Mouse (Mus musculus): ENCODE results near the gene Itgb7. TPM values are rescaled to one million over a fixed set of nuclear protein-coding genes. Genes with fewer than 3 reads are reported as not detected.

Itgb7 gene
- polyA plus RNA-seq, 1 experiment from 2014 or later = 1.2 TPM

DNA sequence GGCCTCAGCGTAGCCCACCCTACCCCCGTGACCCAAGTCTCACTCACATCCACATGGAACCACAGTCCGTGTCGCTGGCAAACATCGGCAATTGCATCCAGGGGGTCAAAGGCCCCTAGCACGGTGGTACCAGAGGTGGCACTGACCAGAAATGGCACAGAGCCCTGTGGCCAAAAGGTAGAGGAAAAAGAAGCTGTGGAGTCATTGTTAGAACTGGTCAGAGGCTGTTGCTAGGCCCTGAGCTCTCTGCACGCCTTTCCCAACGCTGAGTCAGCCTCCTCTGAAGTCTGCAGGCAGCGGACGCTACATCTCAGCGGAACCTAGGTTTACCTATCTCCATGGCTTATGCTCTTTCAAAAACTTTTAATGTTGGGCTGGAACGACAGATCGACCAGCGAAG lies 51.8 kb downstream of the Itgb7 start:
- no peak for DNase-seq (ENCODE audit: low spot score)
- no peak overlapping the region for H3K27ac ChIP-seq
- H3K9ac ChIP-seq (ENCODE audit: low read depth, low read length) = no peak overlapping the region
- H3K4me1 ChIP-seq (replicated peaks; ENCODE audit: insufficient read depth, low read length) = no peaks in the 10 kb centered on the region
- no peaks in the 10 kb centered on the region for H3K27me3 ChIP-seq (ENCODE audit: insufficient read depth, low read length)
- ATAC-seq (replicated peaks; ENCODE audit: low FRiP score, low read depth) = no peak
- no peak overlapping the region for H3K4me2 ChIP-seq (ENCODE audit: low read length)
- 79% methylated on average over 14 of the region's 14 CpGs for WGBS
- no peak overlapping the region for H3K4me3 ChIP-seq (replicated peaks; ENCODE audit: low read depth, low read length)
- TF ChIP-seq CTCF (IDR thresholded peaks at IDR 0.05; ENCODE audit: low read depth) = no peak
- 0 out of 2 replicates have a peak, but pooled peaks cover 5% of the 10 kb centered on the region for H3K36me3 ChIP-seq (ENCODE audit: insufficient read depth, low read length)
- no peaks in the 10 kb centered on the region for H3K9me3 ChIP-seq (replicated peaks; ENCODE audit: low read length)

DNA sequence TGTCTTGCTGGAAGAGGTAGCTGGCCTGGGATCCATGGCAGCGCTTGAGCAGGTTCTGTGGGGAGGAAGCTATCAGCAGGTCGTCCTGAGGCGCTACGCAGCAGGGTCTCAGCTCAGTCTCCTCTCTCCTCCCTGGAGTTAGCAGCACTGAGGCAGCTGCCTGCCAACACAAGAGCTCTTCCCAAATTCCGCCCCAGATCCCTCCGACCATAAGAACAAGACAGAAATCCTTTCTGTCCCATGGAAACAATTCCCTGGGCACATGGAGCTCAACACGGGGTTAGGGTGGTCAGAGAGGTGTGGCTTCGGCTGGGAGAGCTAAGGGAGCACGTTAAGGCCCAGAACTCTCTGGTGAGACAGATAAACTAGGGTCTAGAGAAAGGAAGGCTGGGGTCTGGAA lies 52.6 kb downstream of the Itgb7 start:
- H3K27me3 ChIP-seq (ENCODE audit: insufficient read depth, low read length) = no peaks in the 10 kb centered on the region
- WGBS = 85% methylated on average over 9 of the region's 9 CpGs
- 0 out of 2 replicates have a peak, but pooled peaks cover 5% of the 10 kb centered on the region for H3K36me3 ChIP-seq (ENCODE audit: insufficient read depth, low read length)
- H3K9me3 ChIP-seq (replicated peaks; ENCODE audit: low read length) = no peaks in the 10 kb centered on the region
- no peak overlapping the region for H3K27ac ChIP-seq
- no peak overlapping the region for H3K4me2 ChIP-seq (ENCODE audit: low read length)
- no peak overlapping the region for H3K4me3 ChIP-seq (replicated peaks; ENCODE audit: low read depth, low read length)
- H3K9ac ChIP-seq (ENCODE audit: low read depth, low read length) = no peak overlapping the region
- TF ChIP-seq CTCF (IDR thresholded peaks at IDR 0.05; ENCODE audit: low read depth) = no peak
- ATAC-seq (replicated peaks; ENCODE audit: low FRiP score, low read depth) (no peak), DNase-seq (ENCODE audit: low spot score) (no peak)
- H3K4me1 ChIP-seq (replicated peaks; ENCODE audit: insufficient read depth, low read length) = no peaks in the 10 kb centered on the region

DNA sequence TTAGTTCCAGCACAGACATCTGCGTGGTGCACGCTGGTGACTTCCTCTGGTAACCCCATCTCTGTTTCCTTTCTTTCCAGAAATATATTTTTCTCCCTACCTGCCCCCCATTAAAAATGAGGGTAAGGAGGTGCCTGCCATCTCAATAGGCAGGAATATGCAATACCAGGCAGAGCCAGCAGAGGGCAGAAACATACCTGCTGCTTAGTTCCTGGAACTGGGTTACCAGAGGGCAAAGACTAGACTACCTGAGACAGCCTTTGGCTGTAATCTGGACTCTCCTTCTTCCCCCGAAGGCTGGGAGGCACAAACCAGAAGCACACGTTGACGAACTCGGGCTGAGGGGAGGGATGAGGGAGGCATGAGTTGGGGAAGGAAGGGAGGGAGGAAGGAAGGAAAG lies 53.5 kb downstream of the Itgb7 start:
- Histone ChIP-seq H3K4me3 (replicated peaks; ENCODE audit: low read depth, low read length) (no peak overlapping the region), H3K9ac (ENCODE audit: low read depth, low read length) (no peak overlapping the region), H3K27ac (no peak overlapping the region), H3K9me3 (replicated peaks; ENCODE audit: low read length) (no peaks in the 10 kb centered on the region), H3K4me2 (ENCODE audit: low read length) (no peak overlapping the region), H3K4me1 (replicated peaks; ENCODE audit: insufficient read depth, low read length) (no peaks in the 10 kb centered on the region), H3K36me3 (ENCODE audit: insufficient read depth, low read length) (0 out of 2 replicates have a peak, but pooled peaks cover 5% of the 10 kb centered on the region), H3K27me3 (ENCODE audit: insufficient read depth, low read length) (no peaks in the 10 kb centered on the region)
- DNase-seq (ENCODE audit: low spot score) = peak; percentile 72
- peak; percentile 47 for ATAC-seq (replicated peaks; ENCODE audit: low FRiP score, low read depth)
- 11% methylated on average over 6 of the region's 6 CpGs for WGBS
- TF ChIP-seq CTCF (IDR thresholded peaks at IDR 0.05; ENCODE audit: low read depth) = peak; percentile 94

DNA sequence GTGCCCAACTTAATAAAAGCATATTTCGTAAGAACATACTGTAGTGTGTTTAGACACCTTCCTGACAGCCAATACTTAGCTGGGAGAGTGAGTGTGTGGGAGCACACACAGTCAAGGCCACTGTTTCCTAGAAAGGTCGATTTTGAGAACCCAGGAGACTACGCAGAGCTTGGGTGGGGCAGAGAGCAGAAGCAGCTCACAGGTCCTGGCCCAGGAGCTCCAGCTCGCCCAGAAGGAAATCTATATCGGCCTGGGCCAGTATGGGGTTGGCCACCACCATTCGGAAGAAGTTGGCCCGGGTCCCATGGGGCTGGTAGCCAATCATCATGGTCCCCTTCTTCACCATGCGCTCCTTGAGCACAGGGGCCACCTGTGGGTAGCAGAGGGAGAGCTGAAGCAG lies 54.3 kb downstream of the Itgb7 start:
- no peak overlapping the region for H3K4me2 ChIP-seq (ENCODE audit: low read length)
- no peaks in the 10 kb centered on the region for H3K27me3 ChIP-seq (ENCODE audit: insufficient read depth, low read length)
- 78% methylated on average over 8 of the region's 8 CpGs for WGBS
- no peaks in the 10 kb centered on the region for H3K4me1 ChIP-seq (replicated peaks; ENCODE audit: insufficient read depth, low read length)
- no peak overlapping the region for H3K9ac ChIP-seq (ENCODE audit: low read depth, low read length)
- no peak overlapping the region for H3K4me3 ChIP-seq (replicated peaks; ENCODE audit: low read depth, low read length)
- ATAC-seq (replicated peaks; ENCODE audit: low FRiP score, low read depth) = no peak
- no peak for TF ChIP-seq CTCF (IDR thresholded peaks at IDR 0.05; ENCODE audit: low read depth)
- no peaks in the 10 kb centered on the region for H3K9me3 ChIP-seq (replicated peaks; ENCODE audit: low read length)
- 0 out of 2 replicates have a peak, but pooled peaks cover 5% of the 10 kb centered on the region for H3K36me3 ChIP-seq (ENCODE audit: insufficient read depth, low read length)
- no peak overlapping the region for H3K27ac ChIP-seq
- DNase-seq (ENCODE audit: low spot score) = no peak

DNA sequence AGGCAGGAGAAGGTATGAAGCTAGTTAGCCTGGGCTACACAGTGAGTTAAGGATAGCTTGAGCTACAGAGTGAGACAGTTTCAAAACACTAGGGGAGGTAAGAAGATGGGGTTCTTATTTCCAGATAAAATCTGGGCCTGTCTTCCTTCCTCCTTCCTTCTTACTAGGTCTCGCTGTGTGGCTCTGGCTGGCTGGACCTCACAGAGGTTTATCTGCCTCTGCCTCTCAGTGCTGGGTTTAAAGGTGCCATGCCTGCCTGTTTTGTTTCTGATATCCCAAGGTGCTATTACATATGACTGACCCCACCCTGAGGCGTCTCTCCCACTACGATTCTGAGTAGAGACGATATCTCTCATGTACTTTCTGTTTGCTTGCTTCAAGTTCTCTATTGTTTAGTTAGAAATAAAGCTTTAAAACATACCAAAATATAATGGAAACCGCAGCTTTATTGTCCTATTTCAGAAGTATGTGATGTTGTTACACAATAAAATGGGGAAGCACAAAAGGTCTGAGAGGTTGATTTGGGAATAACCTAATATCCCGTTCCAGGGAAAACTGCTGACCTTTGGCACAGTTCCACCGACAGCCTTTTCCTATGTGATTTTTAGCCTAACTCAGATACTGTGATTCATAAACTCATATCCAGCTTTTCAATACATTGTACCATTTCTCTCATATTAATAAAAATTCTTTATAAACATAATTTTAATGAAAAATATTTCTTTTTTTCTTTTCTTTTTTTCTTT lies 55.0 kb downstream of the Itgb7 start:
- no peak overlapping the region for H3K9ac ChIP-seq (ENCODE audit: low read depth, low read length)
- DNase-seq (ENCODE audit: low spot score) = no peak
- 75% methylated on average over 7 of the region's 7 CpGs for WGBS

DNA sequence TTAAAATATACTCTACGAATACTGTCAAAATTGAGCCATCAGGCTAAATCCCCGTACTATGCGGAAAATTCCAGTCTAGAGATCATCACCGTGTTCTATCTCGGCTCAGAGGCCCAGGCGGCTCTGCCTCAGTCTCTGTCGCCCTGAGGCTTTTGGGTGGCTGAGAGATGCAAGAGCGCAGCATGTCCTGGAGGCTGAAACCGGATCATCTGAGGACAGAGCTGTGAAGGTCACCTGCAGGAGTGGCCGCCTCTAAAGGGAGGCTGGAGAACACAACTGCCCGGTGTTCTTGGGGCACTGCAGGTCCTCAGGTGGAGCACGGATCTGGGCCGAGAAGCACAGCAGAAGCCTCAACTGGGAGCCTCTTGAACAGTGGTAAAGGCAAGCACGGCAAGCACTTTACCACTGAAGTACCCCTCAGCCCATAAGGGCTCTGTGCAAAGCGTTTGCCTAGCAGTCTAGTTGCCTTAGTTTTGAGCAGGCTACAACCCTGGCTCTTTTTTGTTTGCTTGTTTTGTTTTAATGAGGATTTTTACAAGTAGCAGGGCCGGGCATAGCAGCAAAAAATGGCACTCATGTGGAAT lies 55.9 kb downstream of the Itgb7 start:
- TF ChIP-seq CTCF (IDR thresholded peaks at IDR 0.05; ENCODE audit: low read depth) = no peak
- Histone ChIP-seq H3K9me3 (replicated peaks; ENCODE audit: low read length) (no peaks in the 10 kb centered on the region), H3K36me3 (ENCODE audit: insufficient read depth, low read length) (0 out of 2 replicates have a peak, but pooled peaks cover 5% of the 10 kb centered on the region), H3K4me3 (replicated peaks; ENCODE audit: low read depth, low read length) (no peak overlapping the region), H3K9ac (ENCODE audit: low read depth, low read length) (no peak overlapping the region), H3K4me1 (replicated peaks; ENCODE audit: insufficient read depth, low read length) (no peaks in the 10 kb centered on the region), H3K4me2 (ENCODE audit: low read length) (no peak overlapping the region), H3K27ac (no peak overlapping the region), H3K27me3 (ENCODE audit: insufficient read depth, low read length) (no peaks in the 10 kb centered on the region)
- no peak for DNase-seq (ENCODE audit: low spot score)
- ATAC-seq (replicated peaks; ENCODE audit: low FRiP score, low read depth) = no peak
- 80% methylated on average over 16 of the region's 16 CpGs for WGBS

More for the DNA sequence above, 55.0 kb downstream of the Itgb7 start:
- no peak for TF ChIP-seq CTCF (IDR thresholded peaks at IDR 0.05; ENCODE audit: low read depth)
- Histone ChIP-seq H3K27ac (no peak overlapping the region), H3K36me3 (ENCODE audit: insufficient read depth, low read length) (0 out of 2 replicates have a peak, but pooled peaks cover 5% of the 10 kb centered on the region), H3K4me3 (replicated peaks; ENCODE audit: low read depth, low read length) (no peak overlapping the region), H3K9me3 (replicated peaks; ENCODE audit: low read length) (no peaks in the 10 kb centered on the region), H3K4me2 (ENCODE audit: low read length) (no peak overlapping the region), H3K4me1 (replicated peaks; ENCODE audit: insufficient read depth, low read length) (no peaks in the 10 kb centered on the region), H3K27me3 (ENCODE audit: insufficient read depth, low read length) (no peaks in the 10 kb centered on the region)
- ATAC-seq (replicated peaks; ENCODE audit: low FRiP score, low read depth) = no peak
